Mouse (Mus musculus): Measurements from ENCODE around the gene Pold1.

DNA sequence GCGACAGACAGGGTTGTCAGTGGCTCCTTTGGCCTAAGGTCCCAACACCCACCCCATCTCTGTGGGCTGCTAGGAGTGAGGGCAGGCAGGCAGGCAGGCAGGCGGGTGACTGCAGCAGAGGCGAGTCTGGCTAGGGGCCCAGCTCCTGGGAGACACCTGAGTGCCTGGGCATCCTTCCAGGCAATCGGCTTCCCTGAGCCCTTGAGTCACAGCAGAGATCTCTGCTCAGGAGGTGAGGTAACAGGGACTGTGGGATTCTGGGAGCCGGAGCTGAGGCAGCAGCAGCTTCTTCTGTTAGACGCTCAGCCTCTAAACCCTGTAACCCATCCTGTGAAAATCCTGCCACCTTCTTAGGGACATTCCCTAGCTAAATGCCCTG is 12.1 kb downstream of the Pold1 start:
- TF ChIP-seq POLR2A (IDR thresholded peaks at IDR 0.05; ENCODE audit: insufficient read depth, low read length) (no peak), CTCF (IDR thresholded peaks at IDR 0.05; ENCODE audit: low read depth, low read length) (no peak), EP300 (IDR thresholded peaks at IDR 0.05; ENCODE audit: insufficient read depth, low read depth, low read length) (no peak)

Data from ES-Bruce4 (cell line).